Mouse (Mus musculus) left cerebral cortex, postnatal 14 days (tissue): Measurements from ENCODE around the gene Cenpi. TPM values are rescaled to one million over a fixed set of nuclear protein-coding genes. Genes with fewer than 3 reads are reported as not detected.
"Not testable (repeated sequence)": the region's sequence is repeated elsewhere in the genome, so short reads cannot be mapped to it uniquely, and the experiment has no call there.

Experiments used
- DNase-seq, 2 experiments: peaks; one replicate each; pipeline ENCODE4 v3.0.0; 2021 to 2022; ENCODE audit warnings: low spot score in 2 of 2, mixed read lengths in 1 of 2
- intact Hi-C: fragments of 180-260 bp; cut with DNase I; formaldehyde crosslinking; loops from one replicate; pipeline ENCODE4 v1.15.1; 2025
- long read RNA-seq, 2 experiments: library from polyadenylated mRNA; stranded (forward); transcript quantifications; one replicate each; pipeline ENCODE4 v2.0.0; 2021
- total RNA-seq, 2 experiments: library from RNA; stranded (reverse); gene quantifications; 2 replicates each; pipeline ENCODE4 v1.2.3; 2021

Gene Cenpi
- 1 to 10 TPM in 1 of 2 experiments, under 1 TPM in 1; 0.70 to 1.7 TPM for total RNA-seq
- long read RNA-seq, experiment 1, result 0 reads
- long read RNA-seq, experiment 2, partial matches to known transcripts, result 0 of 1 reads
- long read RNA-seq, experiment 2, other reads (novel, unspliced or antisense), result 0 of 1 reads

- intact Hi-C loops, result no loop called here
- DNase-seq, result peak; percentile 88 to 91
These were observed at the start of gene Cenpi for GRCm38 (mm10) chrX:134307534-134308274. Gene Cenpi (plus strand): TSS chrX:134308084.

DNA sequence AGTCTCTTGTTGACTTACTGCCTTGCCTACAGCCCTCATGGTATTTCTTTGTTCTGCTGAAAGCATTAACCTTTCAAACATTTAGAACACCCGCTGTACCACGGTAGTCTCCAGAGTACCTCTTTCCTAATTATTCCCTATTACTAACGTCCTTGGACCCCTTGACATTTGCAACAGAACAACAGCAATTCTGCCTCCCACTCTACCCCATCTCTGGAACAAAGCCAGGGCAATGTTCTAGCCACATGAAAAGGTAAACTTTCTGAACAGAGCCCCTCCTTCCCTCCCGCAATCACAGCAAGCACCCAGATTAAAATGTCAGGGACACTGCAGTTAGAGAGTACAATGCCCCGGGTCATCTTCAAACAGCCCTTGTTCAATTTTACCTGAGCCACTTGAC, 46.7 kb upstream of the Cenpi start:
- no peak for DNase-seq
- intact Hi-C loops, result no loop called here

GRCm38 (mm10) chrX:134262129-134262528, 45.8 kb upstream of the Cenpi start:
- DNase-seq, result no peak
- intact Hi-C loops, result no loop called here

- intact Hi-C loops, result no loop called here
- no peak for DNase-seq
These were observed 32.2 kb upstream of the Cenpi start for GRCm38 (mm10) chrX:134275715-134276114.

- intact Hi-C loops, result no loop called here
- peak in 1 of 2 experiments; percentile 19 for DNase-seq
These were observed 31.4 kb upstream of the Cenpi start, which contains the start of gene Trmt2b for GRCm38 (mm10) chrX:134276275-134277160. Gene Trmt2b (minus strand): TSS chrX:134276984.

DNA sequence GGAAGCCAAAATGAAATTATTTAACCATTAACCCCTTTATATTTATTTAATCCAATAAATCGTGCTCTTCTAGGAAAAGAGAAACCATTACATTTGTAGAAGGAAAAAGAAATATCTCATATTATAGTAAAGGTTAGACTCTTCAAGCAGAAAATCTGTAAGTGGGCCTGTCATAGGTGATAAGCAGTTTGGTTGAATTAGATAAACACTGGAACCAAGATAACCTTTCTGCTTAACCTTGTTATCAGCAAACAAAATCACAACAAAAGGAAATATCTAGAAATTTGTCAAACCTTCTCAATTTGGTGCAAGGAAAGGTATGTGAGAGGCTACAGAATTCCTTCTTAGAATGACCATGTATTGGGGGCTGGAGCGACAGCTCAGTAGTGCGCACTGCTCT, 27.4 kb upstream of the Cenpi start:
- no peak for DNase-seq
- intact Hi-C loops, result no loop called here

- no peak for DNase-seq
- intact Hi-C loops, result no loop called here
These were observed 22.8 kb upstream of the Cenpi start for GRCm38 (mm10) chrX:134285102-134285501.

DNA sequence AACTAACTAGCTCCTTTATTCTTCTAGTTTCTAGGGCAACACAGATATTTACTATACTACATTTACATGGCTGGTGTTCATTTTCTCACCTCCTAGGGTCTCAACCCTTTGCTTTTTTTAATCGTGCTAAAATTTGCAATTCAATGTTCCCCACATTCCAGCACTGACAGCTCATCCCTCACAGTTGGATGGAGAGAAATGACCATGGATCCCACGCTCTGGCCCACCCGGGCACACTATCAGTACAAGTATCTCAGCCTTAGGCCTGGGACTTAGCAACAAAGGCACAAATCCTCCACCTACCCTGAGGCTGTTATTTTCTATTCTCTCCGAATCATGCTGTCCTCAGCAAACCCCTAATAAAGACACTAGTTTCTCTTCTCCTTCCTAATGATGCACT, 22.1 kb upstream of the Cenpi start:
- DNase-seq, result no peak
- intact Hi-C loops, result no loop called here

- DNase-seq, result no peak
- intact Hi-C loops, result no loop called here
These were observed 20.6 kb upstream of the Cenpi start for GRCm38 (mm10) chrX:134287305-134287704.

GRCm38 (mm10) chrX:134296301-134296700, 11.6 kb upstream of the Cenpi start:
- DNase-seq, result no peak
- intact Hi-C loops, result loop anchor here (10.0 kb wide), 1 partner anchor 162 kb away; no protein-coding TSS in a partner anchor

DNA sequence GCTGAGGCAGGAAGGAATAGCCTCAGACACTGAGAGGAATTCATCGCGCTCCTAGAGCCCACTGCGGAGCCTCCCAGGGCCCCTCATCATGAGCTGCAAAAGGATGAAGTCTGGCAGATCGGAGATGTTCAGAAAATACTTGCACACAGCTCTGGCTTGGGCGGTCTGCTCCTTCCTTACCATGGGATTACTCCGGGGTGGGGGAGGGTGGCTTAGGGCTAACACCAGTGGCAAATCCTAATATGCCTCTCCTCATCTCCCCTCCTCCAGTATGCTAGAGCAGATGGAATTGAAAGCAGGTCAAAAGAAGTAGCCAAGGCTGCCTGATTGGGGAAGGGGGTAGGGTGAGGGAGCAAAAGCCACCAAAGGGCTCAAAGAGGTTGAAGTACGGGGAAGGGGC, 11.1 kb upstream of the Cenpi start:
- intact Hi-C loops, result loop anchor here (10.0 kb wide), 1 partner anchor 162 kb away; no protein-coding TSS in a partner anchor
- DNase-seq, result no peak

DNA sequence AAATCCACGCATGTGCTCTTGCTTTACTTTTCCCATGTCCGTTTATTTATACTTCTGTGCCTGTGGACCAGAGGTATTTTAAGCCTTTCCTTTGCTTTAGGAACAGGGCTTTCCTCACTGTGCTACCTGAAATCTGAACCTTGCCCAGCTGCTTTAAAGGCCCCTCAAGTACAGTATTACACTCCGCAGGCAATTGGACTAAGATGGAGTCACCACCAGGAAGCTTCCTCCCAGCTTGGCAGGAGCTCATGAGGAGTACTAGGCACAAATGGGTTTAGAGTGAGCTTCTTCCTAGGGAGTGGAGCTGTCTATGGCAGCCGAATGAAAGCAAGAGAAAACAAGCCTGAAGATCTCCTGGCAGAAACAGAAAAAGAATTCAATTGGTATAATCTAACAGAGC, 10.7 kb upstream of the Cenpi start:
- no peak for DNase-seq
- intact Hi-C loops, result loop anchor here (10.0 kb wide), 1 partner anchor 162 kb away; no protein-coding TSS in a partner anchor

GRCm38 (mm10) chrX:134300219-134300618, 7.7 kb upstream of the Cenpi start:
- intact Hi-C loops, result no loop called here
- no peak for DNase-seq

DNA sequence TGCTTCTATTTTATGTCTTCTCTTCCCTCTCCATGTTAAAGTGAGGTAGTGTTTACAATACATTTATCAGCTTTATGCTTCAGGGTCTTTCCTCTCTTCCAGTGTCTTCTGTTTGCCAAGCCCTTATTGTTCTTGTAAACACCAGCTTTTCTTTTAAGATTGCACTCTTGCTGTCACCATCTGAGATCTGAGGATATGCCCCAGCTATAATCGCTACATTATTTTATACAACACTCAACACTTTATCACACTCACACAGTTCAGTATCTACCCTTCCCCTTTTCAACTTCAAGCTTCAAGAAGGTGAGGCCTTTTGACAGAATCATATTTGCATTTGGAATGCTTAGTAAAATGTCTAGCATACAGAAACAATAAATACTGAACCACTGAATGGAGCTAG, 4.6 kb upstream of the Cenpi start:
- no peak for DNase-seq
- intact Hi-C loops, result no loop called here

DNA sequence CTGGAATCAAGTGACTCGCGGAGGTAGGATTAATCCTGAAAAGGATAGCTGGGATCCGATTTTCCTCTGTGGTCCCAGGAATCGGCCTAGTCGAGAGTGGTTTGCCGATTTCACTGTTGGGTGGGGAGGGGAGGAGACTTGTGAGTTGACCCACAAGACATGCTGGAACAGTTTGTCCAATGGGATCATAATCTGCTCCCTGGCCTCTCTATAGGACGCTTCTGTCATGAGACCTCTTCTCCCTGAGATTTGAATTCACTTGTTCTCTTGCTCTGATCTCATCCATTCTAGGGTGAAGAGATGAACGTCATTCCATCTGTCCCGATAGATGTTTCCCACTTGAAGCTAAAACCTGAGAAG, 371 bp downstream of the Cenpi start:
- intact Hi-C loops, result no loop called here
- DNase-seq, result no peak

DNA sequence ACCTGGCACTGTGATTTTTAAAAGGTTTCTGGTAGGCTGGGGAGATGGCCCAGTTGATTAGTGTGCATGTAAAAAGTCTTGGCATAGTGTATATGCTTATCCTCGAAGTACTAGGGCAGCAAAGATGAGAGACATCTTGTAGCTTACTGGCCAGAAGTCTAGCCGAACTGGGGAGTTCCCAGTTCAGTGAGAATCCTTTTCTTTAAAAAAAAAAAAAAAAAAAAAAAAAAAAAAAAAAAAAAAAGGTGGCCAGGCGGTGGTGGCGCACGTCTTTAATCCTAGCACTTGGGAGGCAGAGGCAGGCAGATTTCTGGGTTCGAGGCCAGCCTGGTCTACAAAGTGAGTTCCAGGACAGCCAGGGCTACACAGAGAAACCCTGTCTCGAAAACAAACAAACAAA, 3.3 kb downstream of the Cenpi start:
- DNase-seq, intact Hi-C loops: not testable (repeated sequence)

GRCm38 (mm10) chrX:134319153-134319932, 11.5 kb downstream of the Cenpi start:
- intact Hi-C loops, result loop anchor here (5.0 kb wide), 1 partner anchor 192 kb away; no protein-coding TSS in a partner anchor
- DNase-seq, result peak in 1 of 2 experiments; percentile 33

DNA sequence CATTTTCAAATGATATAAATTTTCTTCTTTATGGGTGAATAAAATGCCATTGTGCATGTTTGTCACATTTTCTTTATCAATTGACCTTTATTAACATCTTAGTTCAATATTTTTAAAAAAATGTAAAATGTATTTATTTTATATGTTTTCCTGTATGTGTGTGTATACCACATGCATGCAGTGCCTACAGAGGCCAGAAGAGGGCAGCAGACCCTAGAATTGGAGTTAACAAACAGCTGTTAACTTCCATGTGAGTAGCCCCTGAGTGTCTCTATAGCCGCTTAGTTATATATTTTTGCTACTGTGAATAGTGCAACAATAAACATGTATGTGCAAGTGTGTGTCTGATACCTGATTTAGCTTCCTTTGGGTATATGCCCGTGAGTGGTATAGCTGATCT, 25.4 kb downstream of the Cenpi start:
- intact Hi-C loops, result no loop called here
- peak; percentile 31 to 34 for DNase-seq

DNA sequence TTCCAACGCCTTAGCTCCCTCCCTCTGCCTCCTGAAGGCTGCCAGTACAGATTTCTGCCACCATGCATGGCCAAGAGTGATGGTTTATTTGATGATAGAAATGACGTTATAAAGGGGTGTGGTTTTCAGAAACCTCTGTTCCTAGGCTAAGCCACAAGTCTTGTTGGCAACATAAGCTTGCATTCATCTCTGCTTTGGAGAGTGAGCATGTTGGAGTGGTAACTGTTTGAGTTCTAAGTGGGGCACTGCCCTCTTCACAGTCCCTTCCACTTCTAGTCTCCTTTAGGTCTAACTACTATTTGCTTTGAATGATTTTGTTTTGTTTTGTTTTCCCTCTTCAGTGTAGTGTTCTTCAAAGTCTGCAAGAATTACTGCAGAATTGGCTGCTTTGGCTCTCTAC, 34.9 kb downstream of the Cenpi start:
- no peak for DNase-seq
- intact Hi-C loops, result no loop called here
